Mouse (Mus musculus) midbrain, embryonic 13.5 days (tissue): ENCODE results near the gene Rap1gap2. TPM values are rescaled to one million over a fixed set of nuclear protein-coding genes. Genes with fewer than 3 reads are reported as not detected.

ENCODE experiments used
- ATAC-seq: fragments of 200-750 bp; cut with Nextera tagmentation; 2 replicates; pipeline ENCODE4 v1.8.0; 2017; ENCODE audit warnings: mild to moderate bottlenecking, moderate TSS enrichment, moderate library complexity
- H3K27ac ChIP-seq: fragments of 300-500 bp; sonication (generic); 2 replicates; pipeline ENCODE4 v1.5.1; 2015; ENCODE audit warnings: inconsistent platforms, mild to moderate bottlenecking, moderate library complexity
- H3K27me3 ChIP-seq: fragments of 300-500 bp; sonication (generic); 2 replicates; pipeline ENCODE4 v1.6.1; 2015; ENCODE audit warnings: mild to moderate bottlenecking, inconsistent platforms
- H3K36me3 ChIP-seq: fragments of 300-500 bp; sonication (generic); 2 replicates; pipeline ENCODE4 v1.6.1; 2015; ENCODE audit warnings: mild to moderate bottlenecking, inconsistent platforms
- H3K4me1 ChIP-seq: fragments of 300-500 bp; sonication (generic); replicated peaks from 2 replicates; pipeline ENCODE4 v1.6.1; 2015; ENCODE audit warnings: inconsistent platforms
- H3K4me2 ChIP-seq: fragments of 300-500 bp; sonication (generic); replicated peaks from 2 replicates; pipeline ENCODE4 v1.6.1; 2015; ENCODE audit warnings: moderate library complexity, mild to moderate bottlenecking, inconsistent platforms
- H3K4me3 ChIP-seq: fragments of 300-500 bp; sonication (generic); replicated peaks from 2 replicates; pipeline ENCODE4 v1.5.1; 2015; ENCODE audit warnings: mild to moderate bottlenecking, inconsistent platforms
- H3K9ac ChIP-seq: fragments of 300-500 bp; sonication (generic); replicated peaks from 2 replicates; pipeline ENCODE4 v1.6.1; 2015; ENCODE audit warnings: mild to moderate bottlenecking, inconsistent platforms
- H3K9me3 ChIP-seq: fragments of 300-500 bp; sonication (generic); 2 replicates; pipeline ENCODE4 v1.6.1; 2016; ENCODE audit warnings: mild to moderate bottlenecking, inconsistent platforms
- WGBS: fragments of 180-500 bp; shearing (Covaris S2); methylation state at CpG from one replicate; pipeline ENCODE4 v1.1.7; 2015; 5-methylcytosine and 5-hydroxymethylcytosine counted together
- polyA plus RNA-seq: library from polyadenylated mRNA; unstranded; fragments of >200 nt; fragmentation: Nextera tagmentation; extraction: Ambion mirVana; gene quantifications from 2 replicates; pipeline ENCODE4 v1.2.1, GENCODE M21; 2015

Gene Rap1gap2
- polyA plus RNA-seq, 1 experiment from 2014 or later: 7.3 TPM

DNA sequence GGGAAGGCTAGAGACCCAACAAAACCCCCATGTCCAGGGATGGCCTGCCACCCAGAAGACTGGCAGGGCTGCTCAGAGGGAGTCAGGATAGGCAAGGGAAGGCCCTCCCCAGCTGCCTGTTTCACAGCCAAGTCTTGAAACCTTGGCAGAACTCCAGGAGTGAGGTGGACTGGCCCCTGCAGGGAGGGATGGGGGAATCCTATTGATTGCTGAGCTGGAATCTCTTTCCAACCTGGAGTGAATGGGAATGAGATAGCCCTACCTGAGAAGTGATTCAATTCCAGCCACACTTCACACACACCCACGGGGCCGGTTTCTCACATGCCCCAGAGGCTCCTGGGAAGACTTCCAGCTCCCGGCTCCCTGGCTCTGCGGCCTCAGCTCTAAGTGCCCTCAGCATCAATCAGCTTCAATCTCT is 200.9 kb downstream of the Rap1gap2 start:
- H3K9ac ChIP-seq: no peak overlapping the region
- H3K27ac ChIP-seq: peak overlapping the region; percentile 72
- 81% methylated on average over 4 of the region's 4 CpGs for WGBS
- H3K9me3 ChIP-seq: no peaks in the 10 kb centered on the region
- no peak overlapping the region for H3K4me2 ChIP-seq
- no peaks in the 10 kb centered on the region for H3K27me3 ChIP-seq
- H3K36me3 ChIP-seq: no peaks in the 10 kb centered on the region
- H3K4me3 ChIP-seq: no peak overlapping the region
- ATAC-seq: peak; percentile 62
- H3K4me1 ChIP-seq: peaks cover 22% of the 10 kb centered on the region

DNA sequence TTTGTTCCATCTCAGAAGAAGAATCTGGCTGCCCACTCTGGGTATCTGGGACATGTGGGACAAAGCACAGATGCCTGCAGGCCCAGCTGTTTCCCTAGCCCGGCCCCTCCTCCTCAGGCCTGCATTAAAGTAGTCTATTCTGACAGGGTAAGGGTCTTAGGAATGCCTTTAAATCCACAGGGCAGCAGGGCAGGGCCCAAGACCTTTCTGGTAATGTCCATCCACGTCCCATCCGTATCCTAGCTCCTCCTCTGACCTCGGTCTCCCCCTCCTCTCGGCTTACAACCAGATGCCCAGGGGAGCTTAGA is 201.3 kb downstream of the Rap1gap2 start:
- H3K9ac ChIP-seq: no peak overlapping the region

DNA sequence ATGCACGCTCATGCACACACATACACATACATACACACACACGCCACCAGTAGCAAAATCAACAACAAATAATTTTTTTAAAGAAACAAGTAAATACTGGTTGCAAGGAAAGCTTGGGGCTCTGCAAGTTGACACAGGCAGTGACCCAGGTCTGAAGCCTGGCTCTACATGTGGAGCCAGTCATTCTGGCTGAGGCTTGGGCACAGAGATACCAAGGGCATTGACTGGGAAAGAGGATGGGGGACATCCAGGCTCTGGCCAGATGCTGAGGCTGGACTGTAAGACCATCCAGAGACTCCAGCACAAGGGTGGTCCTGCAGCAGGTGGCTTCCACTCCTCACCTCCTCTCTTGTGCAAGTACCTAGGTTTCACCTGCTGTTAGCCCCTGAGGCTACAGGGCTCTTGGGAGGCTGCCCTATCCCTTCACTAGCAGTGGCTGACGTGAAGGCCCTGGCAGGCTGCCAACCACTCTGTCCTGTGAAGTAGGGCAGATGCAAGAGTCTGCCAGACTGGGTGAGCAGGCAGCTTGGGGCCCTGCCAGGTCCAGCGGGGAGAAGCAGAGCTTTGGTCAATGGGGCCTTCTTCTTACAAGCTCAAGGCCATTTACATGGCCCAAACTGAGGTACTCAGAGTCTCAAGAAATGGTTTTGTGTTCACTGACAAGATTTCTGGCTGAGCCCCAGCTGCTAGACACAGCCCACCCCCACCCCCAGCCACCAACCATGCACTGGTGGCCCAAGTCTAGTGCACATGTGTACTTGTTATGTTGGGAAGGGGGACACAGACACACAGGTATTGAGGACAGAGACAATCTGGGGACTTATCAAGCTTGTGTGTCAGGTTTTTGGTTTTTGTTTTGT is 201.9 kb downstream of the Rap1gap2 start:
- Histone ChIP-seq H3K4me2 (no peak overlapping the region), H3K27me3 (no peaks in the 10 kb centered on the region), H3K9ac (no peak overlapping the region), H3K9me3 (no peaks in the 10 kb centered on the region), H3K4me1 (peaks cover 22% of the 10 kb centered on the region), H3K27ac (peak overlapping the region; percentile 72), H3K36me3 (no peaks in the 10 kb centered on the region), H3K4me3 (no peak overlapping the region)
- peak; percentile 88 for ATAC-seq
- 61% methylated on average over 4 of the region's 4 CpGs for WGBS

More for the DNA sequence above, 201.3 kb downstream of the Rap1gap2 start:
- H3K27me3 ChIP-seq: no peaks in the 10 kb centered on the region
- peak overlapping the region; percentile 72 for H3K27ac ChIP-seq
- no peaks in the 10 kb centered on the region for H3K9me3 ChIP-seq
- peaks cover 22% of the 10 kb centered on the region for H3K4me1 ChIP-seq
- 63% methylated on average over 5 of the region's 5 CpGs for WGBS
- H3K4me2 ChIP-seq: no peak overlapping the region
- ATAC-seq: peak; percentile 38; the same call in 1 of the 2 replicates
- H3K36me3 ChIP-seq: no peaks in the 10 kb centered on the region
- H3K4me3 ChIP-seq: no peak overlapping the region

DNA sequence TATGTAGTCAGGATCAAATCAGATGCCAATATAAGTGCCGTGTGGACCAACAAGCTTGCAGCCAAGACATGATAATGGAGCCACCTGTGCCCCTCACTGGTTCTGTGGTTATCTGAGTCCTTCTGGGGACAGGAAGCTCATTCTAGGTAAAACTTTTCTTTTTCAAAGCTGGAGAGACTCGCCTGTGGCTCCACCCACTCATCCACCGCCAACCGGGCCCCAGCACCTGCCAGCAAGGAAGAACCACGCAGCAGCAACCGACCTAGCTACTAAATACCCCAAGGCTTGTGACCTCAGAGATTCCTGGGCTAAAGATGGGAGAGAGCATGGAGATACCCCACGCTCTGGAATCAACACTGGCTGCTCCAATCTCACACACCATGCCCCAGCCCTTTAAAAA is 205.5 kb downstream of the Rap1gap2 start:
- 85% methylated on average over 7 of the region's 7 CpGs for WGBS
- Histone ChIP-seq H3K9ac (no peak overlapping the region), H3K36me3 (no peaks in the 10 kb centered on the region), H3K4me2 (no peak overlapping the region), H3K4me1 (peaks cover 19% of the 10 kb centered on the region), H3K4me3 (no peak overlapping the region), H3K27me3 (no peaks in the 10 kb centered on the region), H3K9me3 (no peaks in the 10 kb centered on the region), H3K27ac (no peak overlapping the region)
- no peak for ATAC-seq

DNA sequence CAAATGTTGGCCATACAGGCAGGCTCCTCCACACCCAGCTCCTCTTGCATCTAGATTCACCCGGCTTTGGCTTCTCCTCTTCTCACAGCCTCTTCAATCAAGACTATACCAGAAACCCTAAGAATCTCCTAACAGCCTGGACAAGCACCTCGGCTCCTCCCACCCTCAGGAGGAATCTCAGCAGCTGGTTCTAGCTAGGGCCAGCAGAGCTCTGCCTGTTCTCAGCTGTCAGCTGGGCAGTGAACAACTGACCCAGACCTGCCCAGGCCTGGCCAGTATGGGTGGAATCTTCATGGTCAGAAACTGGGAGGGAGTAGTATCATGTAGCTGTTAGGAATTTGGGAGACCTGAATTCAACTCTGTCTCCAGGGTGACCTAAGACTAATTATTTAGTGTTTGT is 206.5 kb downstream of the Rap1gap2 start:
- 77% methylated on average over 2 of the region's 2 CpGs for WGBS
- Histone ChIP-seq H3K27me3 (no peaks in the 10 kb centered on the region), H3K4me2 (no peak overlapping the region), H3K4me1 (peaks cover 17% of the 10 kb centered on the region), H3K36me3 (no peaks in the 10 kb centered on the region), H3K27ac (no peak overlapping the region), H3K9me3 (no peaks in the 10 kb centered on the region), H3K4me3 (no peak overlapping the region), H3K9ac (no peak overlapping the region)
- ATAC-seq: no peak

DNA sequence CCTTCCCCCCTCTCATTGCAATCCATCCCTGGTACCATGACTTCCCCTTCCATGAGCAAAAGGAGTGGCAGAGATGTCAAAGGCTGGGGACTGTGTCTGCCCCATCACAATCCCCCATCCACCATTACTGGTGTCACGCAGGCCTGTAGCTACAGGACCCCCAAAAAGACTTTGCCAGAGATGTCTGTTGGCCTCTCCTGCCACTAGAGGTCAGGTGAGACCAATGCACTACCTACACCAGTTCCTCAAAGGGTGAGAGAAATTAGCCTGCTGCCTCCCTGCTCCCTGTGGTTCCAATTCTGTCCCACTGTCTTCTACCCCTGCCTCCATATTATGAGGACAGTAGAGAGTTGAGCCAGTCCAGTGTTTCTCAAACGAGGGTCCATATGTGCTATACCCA is 208.6 kb downstream of the Rap1gap2 start:
- Histone ChIP-seq H3K4me3 (no peak overlapping the region), H3K27me3 (no peaks in the 10 kb centered on the region), H3K4me1 (peaks cover 8% of the 10 kb centered on the region), H3K9me3 (no peaks in the 10 kb centered on the region), H3K27ac (no peak overlapping the region), H3K36me3 (no peaks in the 10 kb centered on the region), H3K4me2 (no peak overlapping the region), H3K9ac (no peak overlapping the region)
- WGBS: 45% methylated on average over 2 of the region's 2 CpGs
- no peak for ATAC-seq

DNA sequence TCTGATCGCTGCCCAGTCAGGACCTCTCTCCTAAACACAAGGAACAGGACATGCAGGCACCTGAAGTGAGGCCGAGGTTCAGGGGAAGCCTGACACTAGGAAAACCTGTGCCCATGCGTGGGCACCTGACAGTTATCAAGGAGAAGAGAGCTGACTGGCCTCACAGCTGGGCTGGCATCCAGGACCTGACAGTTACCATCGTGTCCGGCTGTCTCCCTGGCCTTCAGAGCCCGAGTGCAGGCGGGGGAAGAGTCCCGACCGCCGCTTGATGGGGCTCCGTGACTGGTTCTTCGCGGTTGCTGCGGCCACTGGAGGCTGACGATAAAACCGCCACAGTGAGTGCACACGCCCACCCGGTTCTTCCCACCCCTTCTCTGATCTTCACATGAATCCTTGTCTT is 215.1 kb downstream of the Rap1gap2 start:
- Histone ChIP-seq H3K36me3 (peaks cover 10% of the 10 kb centered on the region; the same call in 1 of the 2 replicates), H3K4me3 (no peak overlapping the region), H3K4me1 (peaks cover 15% of the 10 kb centered on the region), H3K27ac (no peak overlapping the region), H3K27me3 (no peaks in the 10 kb centered on the region), H3K9ac (no peak overlapping the region), H3K4me2 (no peak overlapping the region), H3K9me3 (no peaks in the 10 kb centered on the region)
- 81% methylated on average over 18 of the region's 18 CpGs for WGBS
- ATAC-seq: no peak

DNA sequence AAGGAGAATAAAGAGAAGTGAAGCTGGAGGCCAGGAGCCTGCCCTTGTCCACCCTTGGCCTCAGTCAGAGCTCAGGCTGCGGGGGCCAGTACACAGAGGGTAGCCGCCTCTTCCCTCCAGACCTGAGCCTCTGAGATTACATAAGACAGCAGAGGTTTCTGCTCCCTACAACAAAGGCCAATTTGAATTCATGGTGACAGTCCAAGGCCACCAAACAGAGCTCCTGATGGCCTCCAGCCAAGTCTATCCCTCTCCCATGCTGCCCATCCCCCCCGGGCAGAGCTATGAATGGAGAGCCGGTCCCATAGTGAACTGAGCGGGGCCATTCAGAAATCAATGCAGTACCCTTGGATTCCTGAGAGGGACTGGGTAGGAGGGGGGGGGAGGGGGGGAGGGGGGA is 217.2 kb downstream of the Rap1gap2 start:
- Histone ChIP-seq H3K27me3 (no peaks in the 10 kb centered on the region), H3K27ac (no peak overlapping the region), H3K4me2 (no peak overlapping the region), H3K4me3 (no peak overlapping the region), H3K9me3 (no peaks in the 10 kb centered on the region), H3K9ac (no peak overlapping the region), H3K36me3 (peaks cover 10% of the 10 kb centered on the region; the same call in 1 of the 2 replicates), H3K4me1 (peaks cover 7% of the 10 kb centered on the region)
- WGBS: 51% methylated on average over 5 of the region's 5 CpGs
- peak; percentile 75 for ATAC-seq

DNA sequence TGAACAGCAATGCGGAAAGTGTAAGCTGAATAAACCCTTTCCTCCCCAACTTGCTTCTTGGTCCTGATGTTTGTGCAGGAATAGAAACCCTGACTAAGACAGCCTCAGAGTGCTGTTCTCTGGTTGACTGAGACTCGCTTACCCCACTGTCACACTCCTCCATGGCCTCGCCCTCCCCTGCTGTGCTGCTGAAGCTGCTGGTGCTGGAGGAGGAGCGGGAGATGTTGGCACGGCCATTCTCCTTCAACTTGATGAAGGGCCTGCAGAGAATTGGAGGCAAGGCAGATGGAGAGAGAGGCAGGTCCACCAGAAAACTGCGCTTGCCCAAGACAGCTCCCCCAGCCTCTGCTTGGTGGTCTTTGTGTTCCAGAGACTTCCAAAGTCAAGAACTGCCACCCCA is 217.8 kb downstream of the Rap1gap2 start:
- ATAC-seq: no peak
- no peaks in the 10 kb centered on the region for H3K9me3 ChIP-seq
- no peak overlapping the region for H3K4me2 ChIP-seq
- no peak overlapping the region for H3K9ac ChIP-seq
- H3K27me3 ChIP-seq: no peaks in the 10 kb centered on the region
- no peak overlapping the region for H3K4me3 ChIP-seq
- WGBS: 80% methylated on average over 6 of the region's 6 CpGs
- peaks cover 13% of the 10 kb centered on the region for H3K36me3 ChIP-seq
- no peak overlapping the region for H3K27ac ChIP-seq
- H3K4me1 ChIP-seq: peaks cover 7% of the 10 kb centered on the region

DNA sequence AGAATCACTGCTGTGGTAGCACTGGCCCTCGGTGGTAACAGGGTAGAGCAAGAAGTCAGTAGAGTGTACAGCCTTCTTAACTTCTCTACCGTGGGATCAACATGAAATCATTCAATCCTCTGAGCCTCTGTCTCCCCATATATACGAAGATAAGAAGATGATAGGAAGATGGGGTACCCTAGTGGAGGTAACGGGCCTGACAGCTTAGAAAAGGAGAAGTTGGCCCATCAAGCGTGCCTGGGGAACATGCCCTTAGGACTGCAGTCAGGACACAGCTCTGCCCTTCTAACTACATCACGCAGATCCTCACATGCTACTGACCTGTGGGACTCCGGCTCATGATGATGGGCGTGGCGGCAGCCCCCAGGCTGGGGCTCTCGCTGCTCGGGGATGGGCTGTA is 218.8 kb downstream of the Rap1gap2 start:
- ATAC-seq: no peak
- Histone ChIP-seq H3K4me1 (peaks cover 7% of the 10 kb centered on the region), H3K27me3 (no peaks in the 10 kb centered on the region), H3K4me3 (no peak overlapping the region), H3K27ac (no peak overlapping the region), H3K9ac (no peak overlapping the region), H3K4me2 (no peak overlapping the region), H3K36me3 (peaks cover 23% of the 10 kb centered on the region), H3K9me3 (no peaks in the 10 kb centered on the region)
- WGBS: 89% methylated on average over 11 of the region's 11 CpGs

DNA sequence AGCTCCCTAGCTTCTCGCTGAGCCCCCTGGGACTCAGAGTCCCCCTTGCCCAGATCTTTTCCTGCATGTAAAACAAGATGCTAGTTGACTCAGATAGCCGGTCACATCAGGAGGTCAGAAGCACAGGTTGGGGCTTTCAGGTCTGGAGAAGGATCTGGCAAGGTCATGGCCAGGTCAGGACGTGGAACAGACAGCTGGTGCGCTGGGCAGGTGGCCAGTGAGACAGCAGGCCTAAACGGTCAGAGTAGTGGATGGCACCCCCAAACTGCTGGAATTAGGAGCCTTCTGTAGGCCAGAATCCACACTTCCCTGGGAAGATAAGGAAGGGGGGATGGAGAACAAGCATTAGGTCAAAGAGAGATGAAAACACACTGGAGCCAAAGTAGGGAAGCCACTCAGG is 223.5 kb downstream of the Rap1gap2 start:
- peaks cover 20% of the 10 kb centered on the region for H3K36me3 ChIP-seq
- ATAC-seq: no peak
- 93% methylated on average over 5 of the region's 5 CpGs for WGBS
- no peak overlapping the region for H3K4me3 ChIP-seq
- no peaks in the 10 kb centered on the region for H3K27me3 ChIP-seq
- H3K9ac ChIP-seq: no peak overlapping the region
- no peak overlapping the region for H3K4me2 ChIP-seq
- H3K9me3 ChIP-seq: no peaks in the 10 kb centered on the region
- no peak overlapping the region for H3K27ac ChIP-seq
- H3K4me1 ChIP-seq: no peaks in the 10 kb centered on the region

DNA sequence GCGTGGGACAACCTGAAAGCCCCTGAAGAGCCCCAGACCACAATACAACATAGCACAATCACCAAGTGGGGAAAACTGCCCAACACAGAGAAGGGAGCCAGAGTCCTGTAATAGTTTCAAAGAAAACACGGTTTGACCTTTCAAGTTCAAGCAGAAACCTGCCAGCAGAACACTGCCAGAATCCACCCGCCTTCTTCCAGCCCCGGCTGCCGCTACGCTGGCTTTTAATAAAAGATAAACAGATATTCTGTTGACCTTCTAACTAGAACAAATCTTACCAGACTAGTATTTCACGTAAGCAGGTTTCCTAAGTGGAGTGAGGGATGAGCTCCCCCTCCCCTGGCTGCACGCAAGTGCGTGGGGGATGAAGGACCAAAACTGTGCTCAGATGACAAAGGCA is 225.0 kb downstream of the Rap1gap2 start:
- H3K36me3 ChIP-seq: peaks cover 15% of the 10 kb centered on the region
- H3K9ac ChIP-seq: no peak overlapping the region
- H3K4me1 ChIP-seq: no peaks in the 10 kb centered on the region
- no peaks in the 10 kb centered on the region for H3K27me3 ChIP-seq
- H3K4me2 ChIP-seq: no peak overlapping the region
- ATAC-seq: no peak
- no peak overlapping the region for H3K27ac ChIP-seq
- 86% methylated on average over 9 of the region's 9 CpGs for WGBS
- H3K9me3 ChIP-seq: no peaks in the 10 kb centered on the region
- no peak overlapping the region for H3K4me3 ChIP-seq
